In genomic region chr16:41913346-41913745, GRCm38 (mm10) we compare ENCODE assay signal across 26 mouse cellular contexts.
"Had no signal": no experiment of that assay in that cellular context is flagged by ENCODE, and none has a peak within 500 bp of the region (broad histone marks: within the 10 kb centered on the region; RNA-seq: fewer than 3 reads in every experiment).

No protein-coding gene starts in this region.

- H3K4me1 ChIP-seq: embryonic facial prominence, embryonic 12.5 days; embryonic facial prominence, embryonic 15.5 days had no signal

- H3K36me3 ChIP-seq: embryonic facial prominence, embryonic 10.5 days; embryonic facial prominence, embryonic 12.5 days; embryonic facial prominence, embryonic 13.5 days; embryonic facial prominence, embryonic 15.5 days; forebrain, embryonic 10.5 days; forebrain, embryonic 12.5 days; forebrain, embryonic 15.5 days had no signal

- H3K4me2 ChIP-seq: embryonic facial prominence, embryonic 12.5 days; embryonic facial prominence, embryonic 13.5 days; embryonic facial prominence, embryonic 15.5 days; forebrain, embryonic 12.5 days; forebrain, embryonic 13.5 days; forebrain, embryonic 15.5 days had no signal

- H3K27me3 ChIP-seq: embryonic facial prominence, embryonic 12.5 days; embryonic facial prominence, embryonic 13.5 days; embryonic facial prominence, embryonic 15.5 days; forebrain, embryonic 12.5 days; forebrain, embryonic 13.5 days; forebrain, embryonic 15.5 days had no signal

- ATAC-seq: forebrain, postnatal 0 days had no signal

- H3K9me3 ChIP-seq: embryonic facial prominence, embryonic 10.5 days; embryonic facial prominence, embryonic 12.5 days; embryonic facial prominence, embryonic 13.5 days; embryonic facial prominence, embryonic 15.5 days; forebrain, embryonic 10.5 days; forebrain, embryonic 12.5 days; forebrain, embryonic 13.5 days; forebrain, embryonic 15.5 days had no signal

- H3K27ac ChIP-seq: embryonic facial prominence, embryonic 10.5 days; embryonic facial prominence, embryonic 12.5 days; embryonic facial prominence, embryonic 13.5 days; embryonic facial prominence, embryonic 15.5 days; forebrain, embryonic 12.5 days; forebrain, embryonic 13.5 days; forebrain, embryonic 15.5 days; gastrocnemius, adult 2 months; heart, adult 2 months had no signal

- H3K9ac ChIP-seq: embryonic facial prominence, embryonic 12.5 days; embryonic facial prominence, embryonic 13.5 days; embryonic facial prominence, embryonic 15.5 days; forebrain, embryonic 12.5 days; forebrain, embryonic 13.5 days; forebrain, embryonic 15.5 days; forebrain, postnatal 0 days had no signal

- DNase-seq: cerebellum, adult 2 months; cerebellum, adult 8-10 months; cerebellum, adult 9-10 months; cerebellum, adult 9-11 months; cerebellum, postnatal 10 days; cerebellum, postnatal 14 days; cerebellum, postnatal 25 days; cerebellum, postnatal 36 days; embryo, embryonic 11 days; forebrain, postnatal 0 days; gastrocnemius, adult 2 months; gastrocnemius, postnatal 10 days; gastrocnemius, postnatal 14 days; gastrocnemius, postnatal 25 days; heart, adult 11 months; heart, adult 18-20 months; heart, adult 2 months had no signal

- H3K4me3 ChIP-seq: embryonic facial prominence, embryonic 10.5 days; embryonic facial prominence, embryonic 12.5 days; embryonic facial prominence, embryonic 13.5 days; embryonic facial prominence, embryonic 15.5 days; erythroblast, embryonic 14.5 days; forebrain, embryonic 10.5 days; forebrain, embryonic 12.5 days; forebrain, embryonic 13.5 days; forebrain, embryonic 15.5 days; gastrocnemius, adult 2 months; heart, adult 2 months had no signal
